Mouse (Mus musculus) 3T3-L1 (cell line): Measurements from ENCODE around the gene Traf3ip3.
A peak's percentile ranks its signal among the peaks of the same experiment; 100 is the strongest.

Source experiments
- DNase-seq: peaks from one replicate; pipeline ENCODE4 v3.0.0-alpha.2; 2015; ENCODE audit warnings: low read depth, low spot score

Gene Traf3ip3

GRCm38 (mm10) chr1:193207503-193207902, 6.0 kb upstream of the Traf3ip3 start, which contains the start of gene Lamb3:
Lamb3 (plus strand) TSS chr1:193207699.
- no peak for DNase-seq

- DNase-seq = no peak
These were observed 3.9 kb upstream of the Traf3ip3 start for GRCm38 (mm10) chr1:193205431-193205830.

GRCm38 (mm10) chr1:193203821-193204220, 2.3 kb upstream of the Traf3ip3 start:
- DNase-seq = no peak

DNA sequence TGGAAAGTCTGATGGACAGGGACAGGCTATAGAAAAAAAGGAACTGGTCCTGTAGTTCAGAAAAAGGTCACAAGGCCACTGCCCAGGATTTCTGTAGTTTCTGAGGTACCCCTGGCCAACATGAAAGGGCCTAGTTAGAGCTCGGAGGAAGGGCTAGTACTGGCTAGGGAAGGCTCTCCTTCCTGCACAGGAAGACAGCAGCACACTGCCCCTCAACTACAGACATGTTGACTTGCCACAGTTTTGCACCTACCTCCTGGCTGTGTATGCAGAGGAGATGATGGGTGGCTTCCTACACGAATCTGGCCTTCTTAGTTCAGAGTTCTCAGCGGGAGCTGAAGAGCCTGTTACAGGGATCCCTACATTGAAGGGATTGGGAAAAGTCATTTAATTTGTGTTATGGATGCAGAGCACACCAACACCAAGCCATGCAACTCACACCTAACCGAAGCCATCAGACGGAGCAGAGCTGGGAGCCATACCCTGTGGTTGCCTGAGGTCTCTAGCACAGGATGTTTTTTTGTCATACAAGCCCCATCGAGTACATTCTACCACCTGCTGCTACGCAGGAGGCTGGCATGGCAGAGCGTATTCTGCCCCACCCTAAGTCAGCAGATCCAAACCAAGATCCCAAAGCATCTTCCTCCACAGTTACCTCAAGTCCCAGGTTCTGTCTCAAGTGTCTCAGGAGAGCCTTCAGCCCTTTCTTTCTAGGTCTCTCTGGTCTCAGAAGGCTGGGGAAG, 692 bp downstream of the Traf3ip3 start:
- no peak for DNase-seq

DNA sequence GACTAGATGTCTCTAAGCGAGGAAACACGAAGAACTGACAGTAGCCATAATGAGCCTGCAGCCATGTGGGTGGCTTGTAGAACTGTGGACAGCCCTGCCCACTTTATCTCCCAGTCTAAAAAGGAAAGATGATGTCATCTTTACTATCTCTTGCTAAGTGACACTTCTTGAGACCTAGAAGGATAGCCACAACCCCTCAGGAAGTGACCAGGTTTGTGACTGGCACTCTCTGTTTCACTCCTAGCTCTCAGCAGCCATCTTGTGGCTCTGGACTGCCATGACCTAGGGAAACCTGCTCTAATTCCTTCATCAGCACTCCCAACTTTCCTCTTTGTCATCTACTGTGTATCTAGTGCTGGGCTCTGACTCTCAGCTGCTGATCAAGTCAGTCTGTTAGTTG, 3.2 kb downstream of the Traf3ip3 start:
- DNase-seq = no peak

- DNase-seq = no peak
These were observed 3.9 kb downstream of the Traf3ip3 start for GRCm38 (mm10) chr1:193197494-193198205.

DNA sequence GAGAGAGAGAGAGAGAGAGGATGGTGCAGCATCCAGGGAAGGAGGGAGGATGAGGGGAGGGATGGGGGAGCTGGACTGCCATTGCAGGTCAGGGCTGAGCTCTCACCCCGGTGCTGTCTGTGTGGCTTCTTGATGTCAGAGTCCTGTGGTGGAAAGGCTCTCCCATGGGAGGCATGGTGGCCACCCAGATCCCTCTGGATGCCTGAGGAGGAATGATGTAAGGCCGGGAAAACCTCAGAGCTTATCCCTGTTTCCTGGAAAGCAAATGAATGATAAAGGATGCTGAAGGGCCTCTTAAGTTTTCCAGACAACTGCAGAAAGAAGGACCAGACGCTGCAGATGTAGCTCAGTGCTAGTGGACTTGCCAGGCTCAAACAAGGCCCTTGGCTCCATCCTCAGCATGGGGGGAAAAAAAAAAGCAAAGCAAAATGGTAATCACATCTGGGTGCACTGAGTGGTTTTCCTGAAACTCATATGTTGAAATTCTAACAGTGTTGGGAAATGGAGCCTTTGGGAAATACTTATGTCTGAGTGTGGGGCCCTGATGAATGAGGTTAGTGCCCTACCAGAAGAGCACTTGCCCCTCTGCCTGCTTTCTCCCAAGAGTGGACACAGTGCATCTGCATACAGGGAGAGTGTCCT, 6.2 kb downstream of the Traf3ip3 start:
- peak; percentile 27 for DNase-seq

DNA sequence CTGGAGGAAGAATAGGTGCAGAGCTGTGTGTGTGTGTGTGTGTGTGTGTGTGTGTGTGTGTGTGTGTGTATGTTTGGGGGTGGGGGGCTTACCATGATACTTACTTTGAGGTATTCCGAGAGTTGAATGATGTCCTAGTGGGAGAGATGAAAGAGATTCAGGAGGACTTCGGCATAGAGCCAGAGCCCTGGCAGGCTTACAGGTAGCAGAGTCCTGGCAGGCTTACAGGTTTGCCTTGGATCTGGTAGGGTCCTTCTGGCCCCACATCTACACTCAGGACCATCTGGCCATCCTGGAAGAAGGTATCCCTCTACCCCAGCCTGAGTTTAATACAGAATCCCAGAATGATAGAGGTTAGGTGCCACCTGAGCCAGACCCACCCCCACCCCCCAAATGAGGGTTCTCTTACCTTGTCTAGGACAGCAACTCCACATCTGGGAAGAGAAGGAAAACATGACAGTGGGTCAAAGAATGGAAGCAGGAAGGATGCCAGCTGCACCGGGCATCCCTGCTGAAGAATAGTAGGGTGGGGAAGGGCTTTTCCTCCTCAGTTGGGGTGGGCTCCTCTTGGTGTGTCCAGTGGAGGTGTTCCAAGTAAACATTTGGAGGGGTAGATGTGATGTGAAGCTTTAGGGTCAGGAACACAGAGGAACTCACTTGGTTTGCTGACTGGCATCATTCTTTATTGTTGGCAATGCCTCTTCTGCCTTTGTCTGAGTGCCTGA, 6.9 kb downstream of the Traf3ip3 start:
- DNase-seq = no peak

DNA sequence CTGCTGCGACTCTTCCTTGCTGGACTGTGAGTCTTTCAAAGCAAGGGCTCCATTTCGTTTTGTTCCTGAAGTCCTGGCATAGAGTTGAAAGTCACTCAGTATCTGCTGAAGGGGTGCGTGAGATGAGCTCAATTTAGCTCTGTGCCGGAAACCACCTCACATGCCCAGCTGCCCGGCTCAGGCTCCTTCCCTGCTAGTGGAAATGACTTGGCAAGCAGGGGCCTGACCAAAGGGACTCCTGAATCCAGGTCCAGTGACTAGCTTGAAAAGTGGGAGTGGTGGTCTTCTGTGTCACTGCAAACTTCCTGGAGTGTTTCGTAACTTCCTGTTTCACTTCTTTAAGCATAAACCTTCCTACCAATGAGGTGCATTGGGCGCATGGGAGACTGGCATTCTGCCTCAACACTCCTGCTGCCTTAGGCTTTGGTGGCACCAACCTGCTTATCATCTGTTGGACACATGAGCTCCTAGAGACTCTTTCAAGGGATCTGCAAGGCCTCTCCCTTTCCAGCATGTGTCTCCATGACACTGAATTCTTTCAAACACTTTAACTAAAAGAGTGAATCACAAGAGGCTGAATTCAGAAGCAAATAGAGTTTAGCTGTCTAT, 9.7 kb downstream of the Traf3ip3 start:
- no peak for DNase-seq

DNA sequence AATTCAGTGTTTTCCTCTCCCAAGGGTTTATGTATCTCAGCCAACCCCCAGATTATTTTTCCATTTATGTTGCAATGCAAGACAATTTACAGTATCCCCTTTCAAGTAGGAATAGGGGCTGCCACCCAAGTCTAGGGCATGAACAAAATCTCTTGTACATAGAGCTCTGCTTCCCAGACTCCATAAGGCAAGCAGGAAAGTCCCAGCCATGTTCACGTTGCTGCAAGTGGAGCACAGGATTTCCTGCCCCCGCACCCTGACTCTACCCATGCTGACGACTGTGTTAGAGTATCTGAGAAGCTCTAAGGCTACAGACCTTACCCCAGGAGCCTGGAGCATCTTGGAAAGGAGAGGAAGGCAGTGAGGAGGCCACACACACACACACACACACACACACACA, 11.7 kb downstream of the Traf3ip3 start:
- DNase-seq = no peak

DNA sequence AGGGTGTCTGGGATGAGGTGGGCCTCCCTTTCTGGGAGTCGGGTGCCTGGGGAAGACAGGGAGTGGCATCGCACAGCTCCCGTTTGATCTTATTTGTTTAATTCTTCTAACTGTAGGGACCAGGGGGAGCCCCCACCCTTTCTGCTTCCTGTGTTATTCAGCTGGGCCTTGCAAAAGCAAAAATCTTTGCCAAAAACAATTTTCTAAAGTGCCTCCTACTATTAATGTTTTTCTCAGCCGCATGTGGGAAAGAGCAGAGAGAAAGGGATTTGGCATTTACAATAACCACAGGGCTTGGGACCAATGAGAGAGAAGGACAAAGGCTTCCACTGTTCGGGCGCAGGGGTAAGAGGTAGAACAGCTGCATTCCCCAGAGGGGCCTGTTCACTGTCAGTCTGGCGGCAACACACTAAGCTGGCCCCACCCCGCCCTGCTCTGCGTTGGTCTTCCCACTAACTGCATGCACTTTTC, 12.3 kb downstream of the Traf3ip3 start:
- DNase-seq = peak; percentile 83

DNA sequence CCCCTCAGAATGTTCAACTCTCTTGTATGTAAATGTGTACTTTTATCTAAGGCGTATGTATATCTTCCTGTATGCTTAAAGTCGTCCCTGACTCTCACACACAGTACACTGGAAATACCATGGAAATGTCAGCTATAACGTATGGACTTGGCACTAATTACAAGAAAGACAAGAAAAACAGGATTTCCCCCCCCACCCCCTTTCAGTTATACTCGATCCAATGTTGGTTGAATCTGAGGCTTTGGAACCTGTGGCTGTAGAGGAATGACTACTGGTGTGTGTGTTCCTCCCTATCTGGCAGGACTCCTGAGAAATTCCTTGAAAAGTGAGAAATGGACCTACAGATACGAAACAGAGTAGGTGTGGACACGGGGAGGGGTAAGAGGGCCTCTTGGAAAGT, 13.2 kb downstream of the Traf3ip3 start:
- no peak for DNase-seq

- no peak for DNase-seq
These were observed 20.4 kb downstream of the Traf3ip3 start for GRCm38 (mm10) chr1:193181104-193181503.

DNA sequence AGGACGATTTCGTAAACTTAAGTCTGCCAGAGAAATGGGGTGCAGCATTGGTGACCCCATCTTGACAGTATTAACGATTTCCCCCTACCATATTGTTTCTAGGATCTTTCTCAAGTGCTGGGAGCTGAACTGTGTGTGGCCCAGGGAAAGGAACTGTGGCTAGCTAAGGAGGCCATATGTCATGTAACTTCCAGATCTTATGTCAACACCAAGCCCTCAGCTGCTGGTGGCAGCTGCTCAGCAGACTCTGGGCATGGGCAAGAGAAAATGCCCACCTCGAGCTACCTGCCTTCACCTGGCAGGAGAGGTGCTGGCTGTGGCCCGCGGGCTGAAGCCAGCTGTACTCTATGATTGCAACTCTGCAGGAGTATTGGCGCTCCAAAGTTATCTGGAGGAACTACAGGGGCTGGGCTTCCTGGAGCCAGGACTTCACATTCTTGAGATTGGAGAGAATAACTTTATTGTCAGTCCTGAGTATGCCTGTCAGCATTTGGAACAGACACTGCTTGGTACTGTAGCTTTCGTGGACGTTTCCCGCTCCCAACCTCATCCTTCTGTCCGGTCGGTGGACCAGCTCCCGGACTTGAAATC, 27.3 kb downstream of the Traf3ip3 start:
- DNase-seq = peak; percentile 29

DNA sequence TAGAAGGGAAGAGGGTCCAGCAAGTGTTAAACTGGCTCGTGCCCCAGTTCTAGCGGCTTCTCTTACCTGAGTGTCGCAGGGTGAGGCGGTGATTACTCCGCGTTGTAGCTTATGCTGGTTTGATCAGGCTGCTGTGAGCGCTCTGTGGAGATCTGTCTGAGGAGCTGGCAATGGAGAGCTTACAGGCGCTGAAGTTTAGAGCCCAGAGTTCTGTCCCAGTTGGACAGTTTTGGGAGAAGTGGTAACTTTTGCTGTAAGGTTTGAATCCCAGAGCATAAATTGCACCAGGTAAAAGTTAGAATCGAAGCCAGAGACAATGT, 27.7 kb downstream of the Traf3ip3 start:
- DNase-seq = no peak

- peak; percentile 99 for DNase-seq
These were observed 28.3 kb downstream of the Traf3ip3 start for GRCm38 (mm10) chr1:193172991-193173809.

GRCm38 (mm10) chr1:193169856-193170255, 31.6 kb downstream of the Traf3ip3 start:
- no peak for DNase-seq

GRCm38 (mm10) chr1:193169228-193169627, 32.3 kb downstream of the Traf3ip3 start:
- DNase-seq = no peak

- DNase-seq = no peak
These were observed 33.8 kb downstream of the Traf3ip3 start, which contains the start of gene A130010J15Rik for GRCm38 (mm10) chr1:193167746-193168145. A130010J15Rik (plus strand) TSS chr1:193168046.
